Mouse (Mus musculus): Measurements from ENCODE around the gene Akap13.

Gene Akap13

DNA sequence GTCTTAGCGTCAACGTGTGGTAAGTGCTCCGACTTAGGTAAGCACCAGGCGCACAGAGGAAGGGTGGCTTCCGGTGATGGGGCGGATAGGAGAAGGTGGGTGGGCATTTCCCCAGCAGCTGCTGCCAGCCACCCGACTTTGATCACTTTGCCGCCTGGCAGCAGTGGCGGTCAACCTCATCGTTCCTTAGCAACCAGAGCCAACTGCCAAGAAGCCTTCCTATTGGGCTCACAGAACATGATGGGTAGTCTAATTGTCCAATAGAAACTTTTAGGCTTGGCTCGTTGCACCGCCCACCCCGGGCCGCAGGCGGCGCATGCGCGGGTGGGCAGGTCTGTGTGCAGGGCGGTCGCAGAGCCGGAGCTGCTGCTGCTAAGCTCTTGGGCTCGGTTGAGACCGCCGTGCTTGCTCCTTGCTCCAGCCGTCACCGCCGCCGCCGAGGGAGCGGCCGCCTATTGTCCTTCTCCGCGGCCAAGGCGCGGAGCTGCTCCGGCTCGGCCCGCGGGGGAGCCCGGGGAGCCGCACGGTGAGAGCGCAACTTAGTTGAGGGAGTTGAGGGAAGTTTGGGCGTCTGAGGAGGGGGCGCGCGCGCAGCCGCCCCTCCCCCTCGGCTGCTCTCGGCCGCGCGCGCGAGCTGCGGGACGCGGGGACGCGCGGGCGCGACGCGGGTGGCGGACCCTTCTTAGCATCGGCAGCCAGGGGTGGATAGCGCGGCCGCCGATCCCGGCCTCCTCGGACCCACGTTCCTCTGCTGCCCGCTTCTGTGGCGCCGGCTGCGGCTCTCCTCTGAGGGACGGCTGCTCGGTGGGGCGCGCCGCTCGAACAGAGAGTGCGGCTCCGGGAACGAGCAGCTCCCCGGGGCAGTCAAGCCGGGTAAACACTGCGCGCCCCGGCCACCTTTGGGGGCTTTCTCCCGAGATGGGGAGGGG lies at the start of gene Akap13:
TSS of gene Akap13 (plus strand) at position 312 of the 929 bp plus-strand sequence.
- DNase-seq: peak; percentile 97

DNA sequence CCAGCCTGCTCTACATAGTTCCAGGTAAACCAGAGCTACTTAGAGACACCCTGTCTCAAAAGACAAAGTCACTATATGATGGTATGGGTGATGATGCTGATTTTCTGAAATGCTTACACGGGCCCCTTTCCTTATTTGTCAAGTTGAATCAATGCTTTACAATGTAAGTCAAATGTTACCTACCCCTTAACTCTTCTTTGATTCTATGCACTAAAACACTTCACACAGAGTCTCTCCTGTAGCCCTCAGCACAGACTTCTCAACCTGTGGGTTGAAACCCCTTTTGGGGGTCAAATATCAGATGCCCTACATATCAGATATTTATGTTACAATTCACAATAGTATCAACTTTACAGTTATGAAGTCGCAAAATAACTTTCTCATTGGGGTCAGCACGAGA lies 44.7 kb upstream of the Akap13 start:
- no peak for DNase-seq

DNA sequence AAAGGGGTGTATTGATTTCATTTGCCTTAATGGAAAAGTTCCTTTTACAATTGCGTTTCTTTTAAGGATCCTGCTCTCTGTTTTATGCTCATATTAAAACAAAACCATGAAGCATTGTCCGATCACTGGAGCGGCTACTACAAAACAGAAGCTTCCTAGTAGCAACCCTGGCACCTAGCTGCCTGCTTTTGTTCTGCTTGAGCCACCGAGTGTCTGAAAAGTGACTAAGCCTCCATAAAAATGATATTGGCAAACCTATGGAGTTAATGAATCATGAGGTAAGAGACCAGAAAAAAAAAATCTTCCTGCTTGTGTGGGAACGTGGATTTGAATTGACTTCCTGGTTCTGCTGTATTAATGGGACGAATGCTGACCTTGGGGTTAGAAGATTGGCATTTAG lies 44.1 kb upstream of the Akap13 start:
- no peak for DNase-seq

DNA sequence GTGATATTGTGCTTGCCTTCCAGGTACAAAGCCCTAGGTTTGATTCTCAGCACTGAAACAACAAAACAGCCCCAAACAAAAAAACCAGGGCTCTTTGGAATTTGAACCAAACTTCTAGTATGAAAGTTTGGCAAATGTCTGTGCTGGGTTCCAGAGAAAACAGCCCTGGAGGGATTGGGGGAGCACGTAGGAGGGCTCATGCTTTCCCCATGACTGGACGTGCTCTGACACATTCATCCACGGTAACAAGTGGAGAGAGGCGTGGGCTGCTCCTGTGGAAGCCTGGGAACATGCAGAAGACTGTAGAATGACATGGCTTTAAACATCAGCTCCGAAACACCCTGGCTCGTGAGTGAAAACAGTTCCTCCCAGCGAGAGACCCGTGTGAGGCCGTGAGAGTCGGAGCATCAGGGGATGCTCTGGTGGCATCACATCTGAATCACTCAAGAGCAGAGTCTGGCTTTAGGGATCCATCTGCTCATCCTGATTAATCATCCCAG lies 43.3 kb upstream of the Akap13 start:
- no peak for DNase-seq

DNA sequence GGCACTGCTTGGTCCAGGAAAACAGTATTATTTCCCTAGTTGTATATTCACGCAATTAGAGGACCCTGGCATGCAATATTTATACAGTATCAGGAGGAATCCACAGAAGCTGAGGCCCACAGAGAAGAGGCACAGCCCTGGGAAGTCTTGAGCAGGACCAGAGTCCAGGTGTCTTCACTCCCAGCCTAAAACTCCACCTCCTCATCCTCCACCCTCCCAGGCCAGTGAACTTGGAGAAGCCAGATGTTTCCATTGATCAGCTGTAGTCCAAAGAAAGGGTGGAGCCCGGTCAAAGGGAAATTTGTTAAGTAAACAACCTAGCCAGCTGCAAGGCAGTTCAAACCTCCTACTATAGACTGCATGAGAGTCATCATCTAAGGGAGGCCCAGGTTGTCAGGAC lies 42.8 kb upstream of the Akap13 start:
- no peak for DNase-seq

DNA sequence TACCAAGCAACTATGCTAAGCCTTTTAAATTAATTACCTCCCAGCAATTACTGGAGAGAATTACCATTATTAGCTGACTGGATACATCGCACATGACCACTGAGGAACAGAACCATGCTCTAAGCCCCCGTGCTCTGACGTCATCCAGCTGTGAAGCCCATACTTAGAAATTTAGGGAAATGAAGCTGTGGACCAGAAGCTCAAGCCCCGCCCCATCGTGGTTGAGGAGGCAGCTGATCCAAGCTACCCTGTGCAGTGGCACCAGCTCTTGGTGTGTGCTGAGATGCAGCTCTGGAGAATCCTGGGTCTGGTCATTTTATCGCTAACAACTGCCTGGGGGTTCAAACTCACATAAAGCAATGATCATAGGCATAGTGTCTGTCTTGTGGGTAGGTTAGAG lies 41.4 kb upstream of the Akap13 start:
- no peak for DNase-seq

DNA sequence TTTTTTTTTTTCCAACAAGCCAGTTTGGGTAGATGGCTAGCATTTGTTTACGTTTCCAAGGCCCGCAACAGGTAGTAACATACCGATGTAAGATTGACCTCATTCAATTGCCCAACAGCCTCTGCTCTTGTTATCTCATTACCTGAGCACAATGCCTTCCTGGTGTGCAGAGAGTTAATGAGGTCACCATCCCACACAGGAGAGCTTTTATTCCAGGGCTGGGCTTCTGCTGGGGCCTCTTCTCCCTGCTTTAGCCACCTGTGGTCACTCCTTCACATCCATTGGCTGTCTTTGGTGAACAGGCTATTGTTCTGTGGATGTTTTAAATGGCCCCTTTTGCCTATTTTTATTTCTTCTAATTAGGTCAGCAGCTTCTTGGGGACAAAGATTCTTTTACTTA lies 41.0 kb upstream of the Akap13 start:
- DNase-seq: no peak

DNA sequence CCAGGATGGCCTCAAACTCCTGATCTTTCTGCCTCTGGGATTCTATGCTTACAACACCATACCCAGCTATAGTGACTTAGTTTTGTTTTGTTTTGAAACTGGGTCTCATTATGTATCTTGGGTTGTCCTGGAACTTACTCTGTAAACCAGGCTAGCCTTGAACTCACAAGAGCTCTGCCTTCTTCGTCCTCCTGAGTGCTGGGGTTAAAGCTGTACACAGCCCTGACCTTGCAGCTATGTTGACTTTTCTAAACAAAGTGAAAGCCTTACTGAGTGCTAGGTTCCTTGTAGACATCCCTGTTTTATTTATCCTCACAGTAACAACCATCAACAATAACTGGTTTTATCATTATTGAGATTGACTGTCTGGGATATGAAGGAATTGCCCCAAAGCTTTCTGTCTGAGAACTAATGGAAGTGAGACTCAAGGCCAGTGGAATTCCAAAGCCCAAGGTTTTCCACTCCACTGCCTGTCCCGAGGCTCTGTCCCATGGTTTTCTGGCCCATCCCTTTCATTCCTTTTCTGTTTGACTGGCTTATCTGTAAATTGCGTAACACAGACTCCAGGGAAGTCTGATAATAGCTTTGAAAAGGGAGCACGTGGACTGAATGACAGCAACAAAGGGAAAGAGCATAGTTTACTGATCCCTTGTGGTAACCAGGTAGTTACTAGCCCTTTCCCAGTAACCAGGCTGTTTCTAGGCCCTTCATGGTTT lies 40.0 kb upstream of the Akap13 start:
- no peak for DNase-seq

DNA sequence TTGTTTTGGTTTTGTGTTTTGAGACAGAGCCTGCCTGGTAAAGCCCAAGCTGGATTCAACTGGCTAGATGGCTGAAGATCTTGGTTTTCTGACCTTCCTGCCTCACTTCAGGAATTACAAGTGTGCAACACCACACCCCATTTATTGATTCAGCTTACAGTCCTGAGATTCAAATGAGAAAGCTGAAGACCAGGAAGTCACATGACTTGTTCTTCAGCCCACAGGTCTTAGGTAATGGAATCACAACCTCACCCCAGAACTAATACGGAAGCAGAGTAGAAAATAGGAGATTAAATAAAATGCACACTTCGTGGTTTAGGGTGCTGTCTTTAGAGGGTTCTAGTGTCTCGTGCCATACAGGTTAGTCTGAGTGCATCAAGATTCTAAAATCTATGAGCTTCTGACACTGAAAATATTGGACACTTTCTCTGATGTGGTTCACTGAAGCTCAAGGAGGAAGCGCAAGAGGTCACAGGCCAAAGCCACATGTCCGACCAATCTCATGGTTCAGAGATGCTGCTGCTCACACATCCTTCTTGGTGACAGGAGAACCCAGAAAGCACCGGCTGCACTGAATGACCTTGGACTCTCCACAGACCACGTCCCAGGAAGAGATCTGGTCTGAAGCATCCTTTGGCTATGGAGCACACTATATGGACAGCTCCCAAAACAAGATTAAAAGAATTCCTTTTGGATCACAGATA lies 39.3 kb upstream of the Akap13 start:
- no peak for DNase-seq

DNA sequence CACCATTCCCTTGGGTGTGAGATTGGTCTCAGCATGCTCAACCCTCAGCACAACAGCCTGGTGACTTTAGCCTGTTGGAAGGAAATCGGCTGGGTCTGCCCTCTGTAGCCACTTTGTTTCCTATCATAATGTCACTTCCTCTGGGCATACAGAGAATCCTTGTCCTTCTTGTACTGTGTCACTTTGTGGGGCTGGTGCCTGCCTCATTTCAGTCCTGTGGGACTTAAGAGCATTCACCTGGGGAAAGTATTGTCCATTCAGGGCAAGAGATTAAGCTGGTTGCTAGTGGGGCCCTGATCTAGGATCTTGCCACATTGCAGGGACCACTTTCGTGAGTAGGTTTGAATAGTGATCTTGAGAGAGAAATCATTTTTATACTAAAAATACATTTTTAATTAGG lies 34.4 kb upstream of the Akap13 start:
- DNase-seq: no peak

DNA sequence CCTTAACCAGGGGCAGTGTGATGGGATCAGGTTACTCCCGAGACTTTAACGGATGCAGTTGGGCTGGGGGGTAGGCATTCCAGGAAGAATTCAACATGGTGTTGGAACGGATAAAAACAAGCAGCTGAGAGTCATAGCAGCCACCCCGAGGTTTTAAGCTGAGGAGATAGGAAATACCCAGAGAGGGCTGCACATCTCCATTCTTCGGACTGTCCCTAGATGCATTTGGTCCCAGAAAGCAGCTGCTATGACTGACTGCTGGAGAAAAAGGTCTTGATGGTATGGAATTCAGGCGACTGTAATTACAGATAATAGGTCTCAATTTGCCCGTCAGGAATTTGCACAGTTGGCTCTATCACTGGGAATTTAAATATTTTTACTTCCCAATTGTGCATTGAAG lies 31.2 kb upstream of the Akap13 start:
- no peak for DNase-seq

DNA sequence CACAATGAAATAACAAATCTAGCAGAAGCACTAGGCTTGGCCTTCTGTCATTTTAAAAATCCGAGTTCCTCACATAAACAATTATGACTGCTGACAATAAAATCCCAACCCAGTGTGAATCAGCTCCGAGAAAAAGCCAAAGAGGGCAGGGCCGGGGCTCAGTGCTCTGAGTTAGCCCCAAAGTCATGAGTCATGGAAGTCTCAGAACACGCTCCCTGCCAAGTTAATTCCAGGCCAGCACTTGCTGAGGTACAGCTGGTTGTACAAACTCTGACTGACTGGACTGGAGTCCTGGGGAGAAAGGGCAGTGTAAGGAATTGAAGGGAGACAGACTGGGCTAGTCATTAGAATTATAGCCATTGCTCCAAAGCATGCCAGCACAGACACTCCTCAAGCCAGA lies 28.0 kb upstream of the Akap13 start:
- peak; percentile 46 for DNase-seq

DNA sequence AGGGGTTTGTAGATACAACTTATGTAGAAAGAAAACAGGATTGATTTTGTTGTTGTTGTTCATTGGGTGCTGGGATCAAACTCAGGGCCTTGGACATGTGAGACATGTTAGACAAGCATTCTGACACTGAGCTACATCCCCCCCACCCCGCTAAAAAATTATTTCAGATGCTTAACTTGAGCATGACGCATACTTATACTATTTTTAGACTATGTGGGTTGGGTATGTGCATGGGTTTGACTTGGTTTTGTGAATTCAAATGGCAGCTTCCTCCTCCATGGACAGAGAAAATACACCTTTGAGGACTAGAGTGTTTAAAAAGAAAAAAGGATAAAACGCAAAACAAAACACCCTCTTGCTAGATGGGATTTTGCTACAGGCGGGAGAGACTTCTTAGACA lies 26.4 kb upstream of the Akap13 start:
- DNase-seq: no peak

DNA sequence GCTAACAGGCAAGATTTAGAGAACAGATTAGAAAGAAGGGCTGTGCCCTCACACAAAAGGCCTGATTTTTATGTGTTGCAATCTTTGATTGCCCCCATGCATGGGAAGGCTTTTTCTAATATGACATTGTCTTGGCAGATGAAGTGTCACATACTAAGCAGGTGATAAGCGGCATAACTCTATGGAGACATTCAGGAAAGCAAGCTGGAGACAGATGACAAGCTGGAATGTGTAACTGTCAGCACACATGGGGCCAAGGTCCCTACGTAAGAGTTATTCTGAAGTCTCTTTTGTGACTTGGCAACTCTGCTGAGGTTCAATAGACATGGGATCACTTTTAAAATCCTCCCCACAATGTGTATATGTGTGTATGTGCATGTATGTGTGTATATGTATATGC lies 24.8 kb upstream of the Akap13 start:
- no peak for DNase-seq

DNA sequence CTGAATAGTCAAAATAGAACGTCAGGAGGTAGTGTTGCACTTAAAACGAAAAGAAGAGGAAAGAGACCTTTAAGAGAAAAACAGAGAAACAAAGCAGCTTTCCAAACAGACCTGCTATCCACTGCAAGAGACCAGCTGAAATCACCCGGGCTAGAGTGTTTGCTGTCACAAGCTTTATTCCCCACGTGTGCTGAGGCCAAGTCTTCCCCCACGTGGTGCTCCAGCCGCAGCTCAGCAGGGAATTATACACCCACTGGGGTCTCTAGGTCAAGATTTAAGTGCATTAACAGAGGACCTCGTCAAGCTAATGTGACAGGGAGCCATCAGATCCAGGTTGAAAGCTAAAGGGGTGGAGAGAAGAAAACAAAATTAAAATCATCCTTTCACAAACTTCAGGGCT lies 24.3 kb upstream of the Akap13 start:
- DNase-seq: no peak

DNA sequence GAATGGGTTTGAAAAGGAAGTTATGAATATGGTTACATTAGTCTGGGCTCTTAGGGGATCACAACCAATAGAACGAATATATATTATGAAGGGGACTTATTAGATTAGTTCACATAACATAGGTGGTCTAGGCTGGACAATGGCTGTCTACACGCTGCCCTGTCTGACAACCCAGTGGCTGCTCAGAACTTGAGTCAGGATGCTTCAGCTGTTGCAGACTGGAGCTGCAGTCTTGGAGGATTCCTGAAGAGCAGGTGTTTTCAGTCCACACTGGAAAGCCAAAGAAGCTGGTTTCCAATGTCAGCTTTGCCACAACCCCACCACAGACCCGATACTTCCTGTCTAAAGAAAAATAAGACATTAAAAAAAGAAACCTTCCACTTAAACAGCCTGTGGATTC lies 23.3 kb upstream of the Akap13 start:
- DNase-seq: no peak

DNA sequence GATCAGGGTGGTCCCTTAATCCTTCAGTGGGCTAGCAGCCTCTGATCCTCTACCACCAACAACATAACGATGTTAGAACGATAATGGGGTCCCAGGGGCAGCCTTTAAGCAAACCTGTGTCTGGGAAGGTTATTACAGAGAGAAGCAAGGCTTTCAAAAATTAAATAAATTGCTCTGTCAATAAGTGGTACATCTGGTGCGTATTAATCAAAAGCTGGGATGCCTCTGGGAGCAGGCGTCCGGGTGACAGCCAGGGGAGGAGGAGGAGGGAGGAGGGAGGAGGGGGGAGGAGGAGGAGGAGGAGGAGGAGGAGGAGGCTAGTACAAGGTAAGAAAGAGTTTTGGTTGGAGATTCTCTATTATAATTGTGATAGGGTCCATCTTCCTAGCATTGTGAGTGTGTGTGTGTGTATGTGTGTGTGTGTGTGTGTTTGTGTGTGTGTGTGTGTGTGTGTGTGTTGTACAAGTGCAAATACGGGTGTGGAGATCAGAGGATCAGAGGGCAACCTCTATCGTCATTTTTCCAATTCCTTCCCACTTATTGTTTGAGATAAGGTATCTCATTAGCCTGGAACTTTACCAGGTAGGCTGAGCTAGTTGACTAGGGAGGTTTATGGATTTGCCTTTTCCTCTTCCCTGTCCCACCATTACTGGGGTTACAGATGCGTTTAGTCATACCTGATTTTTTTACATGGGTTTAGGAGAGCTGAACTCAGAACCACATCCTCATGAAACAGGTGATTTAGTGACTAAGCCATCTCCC lies 18.7 kb upstream of the Akap13 start:
- no peak for DNase-seq

DNA sequence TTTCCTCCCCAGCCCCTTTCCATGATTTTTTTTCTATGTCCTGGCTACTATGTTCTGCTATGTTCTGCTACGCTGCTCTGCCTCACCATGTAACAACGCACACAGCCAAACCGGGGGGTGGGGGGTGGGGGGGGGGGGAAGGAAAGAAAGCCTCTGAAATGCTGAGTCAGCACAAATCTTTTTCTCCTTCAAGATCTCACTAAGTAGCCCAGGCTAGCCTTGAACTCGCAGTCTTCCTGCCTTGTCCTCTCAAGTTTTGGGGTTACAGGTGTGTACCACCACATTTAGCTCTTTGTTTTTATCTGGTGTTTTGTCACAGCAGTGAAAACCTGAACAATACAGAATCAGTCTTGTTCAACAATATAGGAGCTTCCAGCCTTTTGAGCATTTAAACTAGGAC lies 15.8 kb upstream of the Akap13 start:
- no peak for DNase-seq

DNA sequence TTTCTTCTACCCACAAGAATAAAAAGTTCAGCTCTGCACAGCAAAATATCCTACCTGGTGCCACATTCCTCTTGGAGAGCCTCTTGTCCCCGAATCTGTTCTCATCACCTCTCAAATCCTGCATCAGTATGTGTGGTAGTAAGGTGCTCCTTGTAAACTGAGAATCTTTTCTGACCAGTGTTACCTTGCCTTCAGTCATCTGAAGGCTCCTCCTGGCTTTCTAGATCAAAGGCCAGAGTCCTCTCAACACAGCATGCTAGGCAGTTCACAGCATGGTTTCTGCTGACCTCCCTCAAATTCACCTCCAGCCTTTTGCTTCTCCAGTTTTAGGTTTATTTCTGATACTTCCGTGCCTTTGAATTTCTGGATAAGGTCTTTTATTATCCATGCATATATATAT lies 15.1 kb upstream of the Akap13 start:
- no peak for DNase-seq

DNA sequence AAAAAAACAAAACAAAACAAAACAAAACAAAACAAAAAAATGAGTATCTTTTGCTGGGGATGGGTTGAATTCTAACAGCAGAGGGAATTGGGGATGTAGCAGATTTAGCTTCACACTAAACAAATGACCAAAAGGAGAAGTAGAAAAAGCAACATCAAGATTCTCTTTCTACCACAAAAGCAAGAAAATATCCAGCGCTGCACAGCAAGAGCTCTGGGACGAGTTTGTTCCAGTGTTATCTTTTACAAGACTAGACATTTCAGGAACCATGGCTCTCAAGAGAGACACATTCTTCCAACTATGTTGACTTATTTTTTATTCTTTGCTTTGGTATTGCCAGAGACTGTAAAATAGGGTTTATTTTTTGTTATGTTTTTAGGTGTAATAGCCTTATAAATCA lies 13.4 kb upstream of the Akap13 start:
- no peak for DNase-seq

DNA sequence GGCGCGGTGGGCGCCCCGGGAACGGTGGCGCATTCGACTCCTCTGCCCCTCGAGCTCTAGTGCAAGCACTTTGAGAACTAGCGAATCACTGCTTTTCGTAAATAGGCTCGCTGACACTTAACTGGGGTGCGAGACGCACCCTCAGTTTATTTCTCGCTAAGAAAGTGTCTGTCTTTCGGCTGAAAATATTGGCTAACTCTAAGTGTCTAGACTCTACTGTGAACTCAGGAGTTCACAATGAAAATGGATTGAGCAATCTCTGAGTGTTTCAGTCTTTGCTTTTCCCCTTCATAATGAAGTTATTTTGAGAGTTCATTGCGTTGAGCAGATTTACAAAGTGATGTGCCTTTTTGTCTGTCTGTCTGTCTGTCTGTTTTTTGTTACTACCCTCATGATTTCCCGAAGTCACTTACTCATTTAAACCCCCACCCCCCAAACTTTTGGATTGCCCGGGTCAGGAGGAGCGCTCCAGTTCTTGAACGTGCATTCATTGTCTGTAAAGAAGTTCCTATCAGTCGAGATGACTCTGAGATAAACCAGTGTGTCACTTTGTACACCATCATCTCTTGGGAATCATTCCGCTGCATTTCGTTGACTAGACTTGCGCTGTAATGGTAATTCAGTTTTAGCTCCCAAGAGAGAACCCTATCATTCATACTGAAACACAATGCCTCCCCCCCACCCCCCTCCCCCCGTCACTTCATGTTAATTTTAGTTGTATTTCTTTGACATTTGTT lies 986 bp downstream of the Akap13 start:
- no peak for DNase-seq

DNA sequence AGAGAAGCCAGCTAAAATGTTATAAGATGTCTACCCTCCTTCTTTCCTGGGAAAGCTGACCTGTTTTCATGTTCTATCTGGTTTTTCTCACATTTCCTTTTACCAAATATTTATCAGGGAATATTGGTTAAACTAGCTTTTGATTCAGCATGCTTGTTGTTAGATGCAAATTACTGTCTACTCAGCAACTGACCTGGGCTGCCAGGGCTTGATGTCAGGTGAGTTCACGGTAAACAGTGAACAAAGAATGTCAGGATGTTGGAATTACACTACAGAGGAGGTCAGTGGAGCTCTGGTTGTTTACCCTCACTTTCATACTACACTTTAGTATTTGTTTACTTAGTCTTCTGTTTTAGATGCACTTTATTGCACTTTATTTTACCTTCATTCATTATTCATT lies 5.0 kb downstream of the Akap13 start:
- no peak for DNase-seq
